Mouse (Mus musculus) CD4-positive helper T cell, adult 2 months (primary cell): ENCODE measurements around the gene Klhl41.

Experiments used
- DNase-seq: peaks from one replicate; pipeline ENCODE4 v3.0.0-alpha.2; 2012; ENCODE audit warnings: low read depth, missing footprints, low spot score

Gene Klhl41

DNA sequence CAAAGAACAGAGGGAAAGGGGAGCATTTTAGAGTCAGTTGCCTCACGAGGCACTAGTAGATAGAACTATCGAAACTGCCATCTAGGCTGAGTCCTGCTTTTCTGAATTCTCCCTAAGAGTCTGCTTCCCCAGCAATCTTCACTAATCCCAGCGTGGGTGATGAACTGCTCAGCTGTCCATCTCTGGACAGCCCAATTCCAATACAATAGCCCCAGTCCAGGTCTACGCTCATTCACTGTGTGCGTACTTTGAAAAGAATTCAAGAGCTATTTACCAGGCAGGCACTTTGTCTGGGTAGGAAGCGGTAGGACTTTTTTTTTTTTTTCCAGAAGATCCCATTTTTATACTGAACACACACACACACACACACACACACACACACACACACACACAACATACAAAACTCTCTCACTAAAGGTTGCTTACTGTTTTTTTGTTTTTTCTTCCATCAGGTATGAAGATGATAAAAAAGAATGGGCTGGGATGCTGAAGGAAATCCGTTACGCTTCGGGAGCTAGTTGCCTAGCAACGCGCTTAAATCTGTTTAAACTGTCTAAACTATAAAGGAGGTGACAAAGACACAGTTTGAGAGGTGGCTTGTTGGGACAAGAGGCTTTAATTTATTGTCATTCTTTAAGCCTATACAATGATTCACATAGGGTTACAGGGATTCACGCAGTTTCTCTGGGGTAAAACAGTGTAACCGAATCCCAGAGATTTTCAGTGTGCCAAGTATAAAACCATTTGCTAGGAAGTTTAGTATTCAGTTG, 13.3 kb downstream of the Klhl41 start:
- no peak for DNase-seq

DNA sequence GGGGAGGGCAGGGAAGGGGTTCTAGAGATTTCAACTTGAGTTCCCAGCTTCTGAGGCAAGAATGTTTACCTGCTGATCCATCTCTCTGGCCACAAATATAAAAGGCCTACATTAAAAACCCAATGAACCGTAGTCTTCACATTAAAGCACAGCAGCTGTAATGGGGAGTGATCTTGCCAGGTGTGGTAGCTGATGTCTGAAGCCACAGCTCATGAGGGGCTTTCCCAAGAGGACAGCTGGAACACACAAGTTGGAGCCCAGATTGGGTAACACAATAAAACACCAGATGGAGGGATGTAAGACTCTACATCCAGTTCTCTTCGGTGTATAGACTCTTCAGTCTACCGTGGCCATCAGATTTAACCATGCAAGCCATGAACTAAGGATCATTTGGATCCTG, 14.6 kb downstream of the Klhl41 start:
- DNase-seq: no peak

DNA sequence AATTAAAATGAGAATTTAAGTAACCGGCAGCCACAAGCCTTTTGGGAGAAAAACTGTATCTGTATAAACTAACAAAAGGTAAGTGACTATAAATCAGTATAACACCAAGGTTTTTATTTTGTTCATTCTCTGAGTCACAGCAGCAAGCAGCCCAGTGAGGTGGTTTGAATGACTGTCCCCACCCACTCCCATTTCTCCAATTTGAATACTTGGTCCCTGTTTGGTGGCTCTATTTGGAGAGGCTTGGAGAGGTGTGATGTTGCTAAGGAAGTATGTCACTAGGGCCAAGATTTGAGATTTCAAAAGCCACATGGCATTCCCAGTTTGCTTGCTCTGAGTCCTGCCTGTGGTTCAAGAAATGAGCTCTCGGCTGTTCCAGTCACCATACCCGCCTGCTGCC, 20.3 kb downstream of the Klhl41 start:
- DNase-seq: no peak

DNA sequence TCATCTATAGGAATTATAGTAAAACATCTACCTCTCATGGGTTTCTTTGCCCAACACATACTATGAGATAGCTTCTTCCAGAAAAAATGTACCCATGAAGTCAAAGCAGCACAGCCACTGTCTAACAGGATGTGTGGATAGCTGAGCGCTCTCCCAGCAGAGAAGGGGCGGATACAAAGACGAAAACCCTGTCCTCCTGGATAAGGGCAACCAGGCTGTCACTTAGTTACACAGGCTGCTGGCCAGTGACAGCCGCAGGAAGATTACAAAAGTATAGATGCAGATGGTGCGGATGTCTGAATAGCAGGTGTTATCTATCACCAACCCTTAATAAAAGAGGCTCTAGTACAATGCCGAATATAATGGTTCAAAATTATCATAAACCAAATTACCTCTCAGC, 20.9 kb downstream of the Klhl41 start:
- no peak for DNase-seq

DNA sequence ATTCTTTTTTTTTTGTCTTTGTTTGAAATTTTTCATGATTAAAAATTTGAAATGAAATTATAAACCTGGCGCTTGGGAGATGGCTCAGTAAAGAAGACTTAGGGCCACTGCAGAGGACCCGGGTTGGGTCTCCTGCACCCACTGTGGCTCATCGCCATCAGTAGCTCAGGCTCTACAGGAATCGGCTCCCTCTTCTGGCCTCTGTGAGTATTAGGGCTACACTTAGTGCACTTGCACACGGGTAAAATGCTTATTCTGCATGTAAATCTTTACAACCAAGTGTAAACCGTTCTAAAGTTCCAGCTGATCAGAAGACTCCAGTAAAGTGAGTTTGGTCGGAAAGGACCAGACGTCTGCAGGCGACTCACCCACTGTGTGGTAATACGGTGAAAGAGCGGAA, 23.6 kb downstream of the Klhl41 start:
- no peak for DNase-seq

DNA sequence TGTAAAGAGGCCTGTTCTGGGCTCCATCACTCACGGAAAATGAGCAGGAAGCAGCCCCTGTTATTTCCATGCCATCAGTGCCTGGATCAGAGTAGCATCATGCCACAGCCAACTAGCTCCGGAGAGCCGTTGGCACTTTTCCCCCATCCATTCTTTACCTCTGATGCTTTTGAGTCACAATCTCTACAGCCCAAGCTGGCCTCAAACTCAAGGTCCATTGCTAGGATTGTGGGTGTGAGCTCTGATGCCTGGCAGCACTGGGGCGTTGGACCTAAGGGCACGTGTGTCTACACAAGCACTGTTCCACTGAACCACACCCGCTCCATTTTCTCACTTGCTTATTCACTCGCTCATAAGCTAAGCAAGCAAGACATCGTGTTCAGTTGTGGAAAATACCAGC, 30.5 kb downstream of the Klhl41 start:
- DNase-seq: no peak

GRCm38 (mm10) chr2:69712171-69712570, 42.3 kb downstream of the Klhl41 start:
- DNase-seq: peak; percentile 27

- DNase-seq: peak; percentile 83
Measured at GRCm38 (mm10) chr2:69712981-69713625, 43.2 kb downstream of the Klhl41 start, which contains the start of gene Fastkd1. Fastkd1 (minus strand) TSS chr2:69713516.

DNA sequence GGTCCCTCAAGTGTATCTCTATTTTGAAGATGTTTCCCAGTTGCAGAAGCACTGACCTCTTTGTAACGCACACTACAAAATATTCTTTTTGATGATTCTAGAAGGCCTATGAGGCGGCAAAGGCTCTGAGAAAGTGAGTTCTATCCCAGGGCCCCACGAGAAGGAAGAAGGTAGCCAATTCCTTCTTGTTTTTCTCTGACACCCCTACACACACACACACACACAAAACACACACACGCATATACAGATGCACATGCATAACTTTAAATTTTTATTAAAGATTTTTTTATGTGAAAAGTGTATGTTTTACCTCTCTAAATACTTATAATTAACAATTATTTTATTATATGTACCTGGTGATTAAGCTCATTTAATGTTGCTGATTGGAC, 43.7 kb downstream of the Klhl41 start:
- DNase-seq: no peak

- no peak for DNase-seq
Measured at GRCm38 (mm10) chr2:69714126-69714525, 44.2 kb downstream of the Klhl41 start.

- no peak for DNase-seq
Measured at GRCm38 (mm10) chr2:69716483-69716882, 46.6 kb downstream of the Klhl41 start.

DNA sequence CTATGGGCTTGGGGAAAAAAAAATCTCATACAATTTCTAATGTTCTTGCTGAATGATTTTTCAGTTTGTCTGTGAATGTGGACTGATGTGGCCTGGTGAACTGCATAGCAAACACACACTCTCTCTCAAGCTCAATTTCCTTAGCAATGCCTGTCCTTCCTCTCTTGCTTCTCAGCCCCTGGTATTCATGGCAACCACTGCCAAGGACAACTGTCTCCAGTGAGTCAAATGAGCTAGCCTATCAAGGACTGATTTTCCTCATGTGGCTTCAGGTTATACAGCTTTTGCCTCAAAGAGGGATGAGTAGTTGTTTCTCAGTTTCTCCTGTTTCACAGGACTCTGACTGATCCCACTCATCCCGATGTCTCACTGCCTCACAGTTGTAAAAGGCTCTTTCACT, 49.2 kb downstream of the Klhl41 start:
- DNase-seq: no peak

GRCm38 (mm10) chr2:69722273-69722649, 52.3 kb downstream of the Klhl41 start, which contains the start of gene Ppig:
Ppig (plus strand) TSS chr2:69722545.
- DNase-seq: no peak

GRCm38 (mm10) chr2:69722650-69723518, 53.0 kb downstream of the Klhl41 start:
- peak; percentile 92 for DNase-seq

DNA sequence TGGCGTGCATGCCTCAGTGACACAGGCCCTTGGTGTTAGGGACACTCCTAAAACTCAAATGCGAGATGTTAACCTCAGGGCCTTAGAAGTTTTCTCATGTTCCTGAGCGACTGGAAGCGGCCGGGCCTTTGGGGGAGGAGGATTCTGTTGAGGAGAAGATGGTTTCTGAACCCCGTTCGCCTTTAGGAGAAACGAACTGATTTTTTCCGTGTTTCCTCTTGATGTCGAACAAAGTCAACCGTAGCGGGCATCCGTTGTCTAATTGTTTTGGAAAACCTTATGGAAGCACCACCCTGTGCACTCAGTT, 53.6 kb downstream of the Klhl41 start:
- DNase-seq: no peak
